Mouse (Mus musculus): ENCODE measurements at regions not wholly inside any gene's neighbourhood (a gene's known extent, or its start where the extent isn't known, plus 50 kb on each side); places are given as distances from the start of the nearest gene placed in this dataset.

DNA sequence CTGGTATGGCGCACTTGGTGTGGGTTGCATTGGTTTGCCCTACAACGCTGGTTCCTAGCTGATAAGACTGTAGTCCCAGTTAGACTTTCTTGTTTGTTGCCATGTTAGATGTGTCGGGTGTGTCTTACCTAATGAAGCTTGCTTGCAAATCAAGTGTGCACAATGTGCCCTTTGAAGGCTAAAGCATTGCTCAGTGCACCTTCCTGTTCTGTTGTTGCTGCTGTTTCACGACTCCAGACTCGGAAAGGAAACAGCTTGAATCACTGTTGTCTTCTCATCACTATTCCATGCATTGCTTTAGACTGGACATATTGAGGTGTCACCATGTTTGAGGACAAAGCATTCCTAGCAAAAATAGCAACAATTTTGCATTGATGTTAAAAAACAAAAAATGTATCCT is 185.1 kb upstream of the Gm11146 start:
- Histone ChIP-seq H3K9ac (ENCODE audit: low read depth, low read length, severe bottlenecking) (no peak overlapping the region), H3K4me3 (replicated peaks; ENCODE audit: low read length) (no peak overlapping the region), H3K36me3 (ENCODE audit: control insufficient read depth, insufficient read depth, low read length) (no peaks in the 10 kb centered on the region), H3K4me1 (ENCODE audit: control insufficient read depth, insufficient read depth, low read length) (no peaks in the 10 kb centered on the region), H3K4me2 (replicated peaks; ENCODE audit: low read depth, low read length, severe bottlenecking) (no peak overlapping the region), H3K9me3 (ENCODE audit: control insufficient read depth, low read length) (no peaks in the 10 kb centered on the region), H3K27ac (replicated peaks; ENCODE audit: low read depth, low read length) (no peak overlapping the region), H3K27me3 (ENCODE audit: control insufficient read depth, insufficient read depth, low read length) (no peaks in the 10 kb centered on the region)
- no peak for ATAC-seq (ENCODE audit: low FRiP score, low read depth)
- TF ChIP-seq POLR2A (IDR thresholded peaks at IDR 0.05; ENCODE audit: borderline replicate concordance, extremely low read depth, insufficient read depth, insufficient read length), result no peak
- WGBS, result 95% methylated on average over 5 of the region's 5 CpGs
- DNase-seq (ENCODE audit: low spot score), result no peak

DNA sequence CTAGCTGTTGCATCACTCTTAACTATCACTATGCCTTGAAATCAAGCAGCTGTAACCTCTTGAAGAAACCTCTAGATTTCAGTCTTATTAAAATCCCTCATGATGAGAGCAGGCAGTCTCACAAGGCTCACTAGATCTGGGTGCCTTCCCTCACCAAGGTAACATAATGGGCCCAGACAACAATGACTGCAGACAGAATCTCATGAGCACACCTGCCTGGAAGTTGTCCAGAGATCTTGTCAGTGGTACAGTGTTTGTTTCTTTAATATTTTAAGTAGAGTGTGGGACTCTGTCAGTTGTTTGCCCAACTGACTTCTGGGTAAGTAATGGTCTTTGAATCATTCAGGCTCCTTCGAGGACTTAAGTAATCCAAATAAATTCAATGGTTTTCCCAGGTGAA is 177.1 kb upstream of the Gm11146 start:
- H3K9me3 ChIP-seq (ENCODE audit: control insufficient read depth, low read length), result no peaks in the 10 kb centered on the region
- no peaks in the 10 kb centered on the region for H3K27me3 ChIP-seq (ENCODE audit: control insufficient read depth, insufficient read depth, low read length)
- H3K9ac ChIP-seq (ENCODE audit: low read depth, low read length, severe bottlenecking), result no peak overlapping the region
- no peak for TF ChIP-seq POLR2A (IDR thresholded peaks at IDR 0.05; ENCODE audit: borderline replicate concordance, extremely low read depth, insufficient read depth, insufficient read length)
- 80% methylated on average over 1 of the region's 1 CpGs for WGBS
- DNase-seq (ENCODE audit: low spot score) (no peak), ATAC-seq (ENCODE audit: low FRiP score, low read depth) (no peak)
- no peaks in the 10 kb centered on the region for H3K4me1 ChIP-seq (ENCODE audit: control insufficient read depth, insufficient read depth, low read length)
- no peak overlapping the region for H3K27ac ChIP-seq (replicated peaks; ENCODE audit: low read depth, low read length)
- no peak overlapping the region for H3K4me3 ChIP-seq (replicated peaks; ENCODE audit: low read length)
- H3K36me3 ChIP-seq (ENCODE audit: control insufficient read depth, insufficient read depth, low read length), result no peaks in the 10 kb centered on the region
- H3K4me2 ChIP-seq (replicated peaks; ENCODE audit: low read depth, low read length, severe bottlenecking), result no peak overlapping the region

DNA sequence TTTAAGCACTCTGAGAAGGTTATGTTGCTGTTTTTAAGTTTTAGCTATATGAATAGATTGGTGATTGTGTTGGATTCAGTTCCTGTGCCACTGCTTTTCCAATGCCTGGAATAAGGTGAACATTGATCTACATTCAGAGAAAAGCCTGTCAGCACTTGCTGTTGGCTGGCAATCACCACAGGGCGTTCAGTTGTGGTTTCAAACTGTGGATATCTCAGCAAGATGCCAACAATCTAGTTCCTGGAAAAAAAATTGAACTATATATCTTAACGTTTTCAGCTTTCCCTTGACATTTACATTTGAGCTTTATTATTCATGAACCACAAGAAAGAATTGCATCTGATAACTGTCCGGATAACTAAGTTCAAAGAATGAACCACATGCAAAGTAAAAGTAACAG is 170.2 kb upstream of the Gm11146 start:
- H3K27me3 ChIP-seq (ENCODE audit: control insufficient read depth, insufficient read depth, low read length), result no peaks in the 10 kb centered on the region
- H3K27ac ChIP-seq (replicated peaks; ENCODE audit: low read depth, low read length), result no peak overlapping the region
- H3K9ac ChIP-seq (ENCODE audit: low read depth, low read length, severe bottlenecking), result no peak overlapping the region
- WGBS, result 71% methylated on average over 3 of the region's 3 CpGs
- H3K4me2 ChIP-seq (replicated peaks; ENCODE audit: low read depth, low read length, severe bottlenecking), result no peak overlapping the region
- H3K9me3 ChIP-seq (ENCODE audit: control insufficient read depth, low read length), result no peaks in the 10 kb centered on the region
- H3K4me3 ChIP-seq (replicated peaks; ENCODE audit: low read length), result no peak overlapping the region
- no peak for ATAC-seq (ENCODE audit: low FRiP score, low read depth)
- no peaks in the 10 kb centered on the region for H3K4me1 ChIP-seq (ENCODE audit: control insufficient read depth, insufficient read depth, low read length)
- DNase-seq (ENCODE audit: low spot score), result no peak
- H3K36me3 ChIP-seq (ENCODE audit: control insufficient read depth, insufficient read depth, low read length), result no peaks in the 10 kb centered on the region
- TF ChIP-seq POLR2A (IDR thresholded peaks at IDR 0.05; ENCODE audit: borderline replicate concordance, extremely low read depth, insufficient read depth, insufficient read length), result no peak

DNA sequence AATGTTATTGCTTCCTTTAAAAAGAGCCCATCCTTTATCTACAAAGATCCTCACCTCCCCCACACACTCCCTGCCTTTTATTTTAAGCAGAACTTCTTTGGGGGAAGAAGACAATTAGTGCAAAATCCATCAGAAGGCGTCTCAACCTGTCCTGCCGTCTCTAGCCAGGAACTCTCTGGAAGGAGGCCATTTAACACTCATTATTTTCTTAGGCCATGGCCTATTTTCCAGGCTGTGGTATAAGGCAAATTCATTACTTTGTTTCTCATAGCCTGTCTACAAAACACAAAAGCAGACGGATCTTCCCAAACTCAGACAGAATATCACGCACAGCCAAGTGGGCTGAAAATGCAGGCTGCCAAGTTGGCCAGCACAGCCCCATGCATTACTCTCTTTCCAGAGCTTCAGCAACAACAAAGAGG is 159.0 kb upstream of the Gm11146 start:
- no peak for TF ChIP-seq POLR2A (IDR thresholded peaks at IDR 0.05; ENCODE audit: borderline replicate concordance, extremely low read depth, insufficient read depth, insufficient read length)
- no peak overlapping the region for H3K4me3 ChIP-seq (replicated peaks; ENCODE audit: low read length)
- ATAC-seq (ENCODE audit: low FRiP score, low read depth), result peak; percentile 26; the same call in 1 of the 2 replicates
- DNase-seq (ENCODE audit: low spot score), result no peak
- H3K9me3 ChIP-seq (ENCODE audit: control insufficient read depth, low read length), result no peaks in the 10 kb centered on the region
- no peaks in the 10 kb centered on the region for H3K27me3 ChIP-seq (ENCODE audit: control insufficient read depth, insufficient read depth, low read length)
- 49% methylated on average over 4 of the region's 4 CpGs for WGBS
- H3K4me1 ChIP-seq (ENCODE audit: control insufficient read depth, insufficient read depth, low read length), result no peaks in the 10 kb centered on the region
- H3K4me2 ChIP-seq (replicated peaks; ENCODE audit: low read depth, low read length, severe bottlenecking), result no peak overlapping the region
- no peaks in the 10 kb centered on the region for H3K36me3 ChIP-seq (ENCODE audit: control insufficient read depth, insufficient read depth, low read length)
- no peak overlapping the region for H3K27ac ChIP-seq (replicated peaks; ENCODE audit: low read depth, low read length)
- no peak overlapping the region for H3K9ac ChIP-seq (ENCODE audit: low read depth, low read length, severe bottlenecking)

DNA sequence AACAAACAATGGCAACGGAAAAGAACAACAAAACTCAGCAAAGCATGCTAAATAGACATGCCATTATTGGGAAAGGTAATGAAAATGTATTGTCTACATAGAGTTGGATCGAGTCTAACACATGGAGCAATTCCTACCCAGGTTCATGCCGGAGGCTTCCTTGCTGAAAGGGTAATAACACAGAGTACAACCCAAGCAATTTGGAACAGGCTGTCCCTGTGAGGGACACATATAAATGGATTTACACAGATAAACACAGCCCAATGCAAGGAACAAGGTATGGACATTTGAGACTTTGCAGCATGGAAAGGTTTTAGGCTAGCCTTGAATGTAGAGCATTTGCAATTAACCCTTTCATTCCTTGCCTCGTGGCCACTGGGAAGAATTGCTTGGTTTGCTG is 158.6 kb upstream of the Gm11146 start:
- H3K4me1 ChIP-seq (ENCODE audit: control insufficient read depth, insufficient read depth, low read length), result no peaks in the 10 kb centered on the region
- no peak for TF ChIP-seq POLR2A (IDR thresholded peaks at IDR 0.05; ENCODE audit: borderline replicate concordance, extremely low read depth, insufficient read depth, insufficient read length)
- no peaks in the 10 kb centered on the region for H3K9me3 ChIP-seq (ENCODE audit: control insufficient read depth, low read length)
- 84% methylated on average over 4 of the region's 4 CpGs for WGBS
- DNase-seq (ENCODE audit: low spot score) (no peak), ATAC-seq (ENCODE audit: low FRiP score, low read depth) (no peak)
- H3K27ac ChIP-seq (replicated peaks; ENCODE audit: low read depth, low read length), result no peak overlapping the region
- no peak overlapping the region for H3K4me3 ChIP-seq (replicated peaks; ENCODE audit: low read length)
- no peaks in the 10 kb centered on the region for H3K27me3 ChIP-seq (ENCODE audit: control insufficient read depth, insufficient read depth, low read length)
- H3K9ac ChIP-seq (ENCODE audit: low read depth, low read length, severe bottlenecking), result no peak overlapping the region
- no peak overlapping the region for H3K4me2 ChIP-seq (replicated peaks; ENCODE audit: low read depth, low read length, severe bottlenecking)
- H3K36me3 ChIP-seq (ENCODE audit: control insufficient read depth, insufficient read depth, low read length), result no peaks in the 10 kb centered on the region

DNA sequence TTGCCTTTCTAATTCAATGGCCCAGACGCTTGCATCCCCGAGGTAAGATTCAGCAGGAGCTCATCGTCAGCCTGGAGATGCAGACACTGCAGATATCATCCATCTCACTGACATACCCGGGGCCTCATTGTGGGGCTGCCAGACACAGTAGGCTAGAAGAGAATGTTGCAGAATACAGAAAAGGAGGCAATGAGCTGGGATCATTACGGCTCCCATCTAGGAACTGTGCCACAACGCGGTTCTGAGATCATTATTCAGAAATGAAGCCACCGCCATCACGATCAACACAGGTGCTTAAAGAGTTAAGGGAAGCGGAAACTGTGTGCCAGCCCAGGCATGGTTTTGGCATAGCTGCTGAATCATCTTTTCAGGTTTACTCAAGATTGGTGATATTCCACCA is 158.1 kb upstream of the Gm11146 start:
- TF ChIP-seq POLR2A (IDR thresholded peaks at IDR 0.05; ENCODE audit: borderline replicate concordance, extremely low read depth, insufficient read depth, insufficient read length), result no peak
- H3K27me3 ChIP-seq (ENCODE audit: control insufficient read depth, insufficient read depth, low read length), result no peaks in the 10 kb centered on the region
- H3K36me3 ChIP-seq (ENCODE audit: control insufficient read depth, insufficient read depth, low read length), result no peaks in the 10 kb centered on the region
- no peak overlapping the region for H3K4me3 ChIP-seq (replicated peaks; ENCODE audit: low read length)
- no peak for DNase-seq (ENCODE audit: low spot score)
- H3K9ac ChIP-seq (ENCODE audit: low read depth, low read length, severe bottlenecking), result no peak overlapping the region
- H3K4me2 ChIP-seq (replicated peaks; ENCODE audit: low read depth, low read length, severe bottlenecking), result no peak overlapping the region
- no peak for ATAC-seq (ENCODE audit: low FRiP score, low read depth)
- H3K4me1 ChIP-seq (ENCODE audit: control insufficient read depth, insufficient read depth, low read length), result no peaks in the 10 kb centered on the region
- 74% methylated on average over 10 of the region's 10 CpGs for WGBS
- no peak overlapping the region for H3K27ac ChIP-seq (replicated peaks; ENCODE audit: low read depth, low read length)
- no peaks in the 10 kb centered on the region for H3K9me3 ChIP-seq (ENCODE audit: control insufficient read depth, low read length)
